Mouse (Mus musculus): ENCODE measurements around the gene Gm20388. TPM values are rescaled to one million over a fixed set of nuclear protein-coding genes. Genes with fewer than 3 reads are reported as not detected.

Gm20388 gene
- polyA plus RNA-seq, 1 experiment from 2014 or later = not detected

DNA sequence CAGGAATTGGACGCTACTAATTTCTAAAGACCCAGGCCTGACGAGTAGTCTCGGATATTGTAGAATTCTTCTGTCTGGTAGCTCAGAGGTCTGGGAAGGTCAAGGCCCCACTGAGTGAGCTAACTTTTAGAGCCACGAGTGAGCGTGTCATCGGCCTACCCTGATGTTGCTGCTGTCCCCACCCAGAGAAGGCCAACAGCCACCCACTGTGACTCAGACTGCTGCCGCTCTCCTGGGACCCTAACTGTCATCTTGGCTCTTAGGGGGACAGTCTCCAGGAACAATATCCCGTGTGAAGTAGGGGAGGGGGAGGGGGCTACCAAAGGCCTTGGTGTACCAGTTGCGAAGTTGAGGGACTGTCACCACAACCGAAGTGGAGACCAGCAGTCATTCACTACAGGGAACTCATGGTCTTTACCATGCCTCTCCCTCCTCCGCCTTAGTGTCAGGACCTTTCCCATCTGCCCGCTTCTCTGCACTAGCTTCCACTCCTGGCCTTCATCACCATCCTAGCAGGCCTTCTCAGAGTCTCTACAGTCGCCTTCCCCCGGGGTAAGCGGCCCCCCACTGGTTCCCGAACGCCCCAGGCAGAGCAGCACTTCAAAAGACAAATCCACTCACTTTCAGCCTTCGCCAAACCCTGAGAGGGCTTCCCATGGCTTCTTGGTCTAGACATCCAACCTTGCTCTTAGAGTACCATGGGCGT, 2036.6 kb downstream of the Gm20388 start:
- H3K27ac ChIP-seq (replicated peaks) = peak overlapping the region; percentile 90
- no peak for ATAC-seq (ENCODE audit: extremely low read depth, insufficient number of reproducible peaks, low FRiP score, low TSS enrichment)
- WGBS = 32% methylated on average over 19 of the region's 19 CpGs
- peaks cover 40% of the 10 kb centered on the region for H3K4me1 ChIP-seq
- peak overlapping the region; percentile 79 for H3K4me2 ChIP-seq
- peak overlapping the region; percentile 50 for H3K4me3 ChIP-seq
- H3K27me3 ChIP-seq (replicated peaks) = no peaks in the 10 kb centered on the region
- peak overlapping the region; percentile 84 for H3K9ac ChIP-seq
- no peaks in the 10 kb centered on the region for H3K36me3 ChIP-seq
- no peaks in the 10 kb centered on the region for H3K9me3 ChIP-seq

DNA sequence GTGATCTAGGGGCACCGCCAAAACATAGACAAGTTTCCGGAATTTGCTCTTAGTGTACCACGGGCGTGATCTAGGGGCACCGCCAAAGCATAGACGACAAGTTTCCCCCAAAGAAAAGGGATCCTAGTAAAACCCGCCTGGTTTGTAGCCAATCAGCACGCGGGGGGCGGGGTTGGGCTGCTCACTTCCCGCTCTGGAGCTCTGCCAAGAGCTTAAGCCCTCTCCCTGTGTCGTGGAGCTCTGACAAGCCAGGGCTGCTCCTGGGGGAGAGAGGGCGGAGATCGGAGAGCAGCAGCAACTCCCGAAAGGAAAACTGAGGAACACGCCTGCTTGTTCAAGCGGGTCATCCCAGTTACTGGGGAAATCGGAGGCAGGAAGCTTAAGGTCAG, 2037.1 kb downstream of the Gm20388 start:
- Histone ChIP-seq H3K36me3 (peaks cover 5% of the 10 kb centered on the region; the same call in 1 of the 2 replicates), H3K9me3 (no peaks in the 10 kb centered on the region), H3K9ac (peak overlapping the region; percentile 84), H3K4me1 (peaks cover 45% of the 10 kb centered on the region), H3K27me3 (replicated peaks) (no peaks in the 10 kb centered on the region), H3K27ac (replicated peaks) (peak overlapping the region; percentile 90), H3K4me3 (peak overlapping the region; percentile 50), H3K4me2 (peak overlapping the region; percentile 79)
- no peak; the same call in 1 of the 2 replicates for ATAC-seq (ENCODE audit: extremely low read depth, insufficient number of reproducible peaks, low FRiP score, low TSS enrichment)
- 1% methylated on average over 18 of the region's 18 CpGs for WGBS

DNA sequence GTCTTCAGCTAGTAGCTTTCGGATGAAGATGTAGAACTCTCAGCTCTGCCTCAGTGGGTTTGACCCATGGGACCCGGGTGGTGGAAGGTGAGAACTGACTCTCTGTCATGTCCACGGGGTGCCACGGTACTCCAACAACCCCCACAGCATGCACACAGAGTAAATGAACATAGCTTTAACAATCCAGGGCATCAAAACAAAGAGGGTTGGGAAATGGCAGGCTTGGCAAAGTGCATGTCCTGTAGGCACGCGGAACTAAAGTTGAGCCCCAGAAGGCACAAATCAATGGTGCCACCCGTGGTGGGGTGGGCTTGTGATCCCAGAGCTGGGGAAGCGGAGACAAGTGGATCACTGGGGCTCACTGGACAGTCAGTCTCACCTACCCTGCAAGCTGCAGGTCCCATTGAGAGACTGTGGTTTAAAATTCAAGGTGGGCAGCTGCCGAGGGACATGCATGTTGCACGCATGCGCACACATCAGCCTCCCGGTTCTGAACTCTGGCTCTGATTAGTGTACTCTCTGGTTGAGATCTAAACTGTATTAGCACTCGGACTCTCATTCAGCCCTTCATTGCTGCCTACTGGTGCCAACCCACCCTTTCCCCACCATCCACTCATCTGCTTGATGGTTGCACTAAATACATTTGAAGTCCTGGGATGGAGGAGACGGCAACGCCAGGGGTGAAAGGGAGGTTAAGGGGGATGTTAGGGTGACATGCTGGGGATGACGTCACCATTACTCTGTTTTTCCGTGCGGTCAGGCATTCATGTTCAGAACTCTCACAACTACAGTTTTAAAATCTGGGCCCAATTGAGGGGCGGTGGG, 2037.9 kb downstream of the Gm20388 start:
- Histone ChIP-seq H3K9me3 (no peaks in the 10 kb centered on the region), H3K4me3 (peak overlapping the region; percentile 50), H3K4me1 (peaks cover 52% of the 10 kb centered on the region), H3K9ac (peak overlapping the region; percentile 84), H3K36me3 (peaks cover 13% of the 10 kb centered on the region), H3K27me3 (replicated peaks) (no peaks in the 10 kb centered on the region), H3K27ac (replicated peaks) (peak overlapping the region; percentile 90), H3K4me2 (peak overlapping the region; percentile 79)
- WGBS = 51% methylated on average over 19 of the region's 19 CpGs
- ATAC-seq (ENCODE audit: extremely low read depth, insufficient number of reproducible peaks, low FRiP score, low TSS enrichment) = no peak

DNA sequence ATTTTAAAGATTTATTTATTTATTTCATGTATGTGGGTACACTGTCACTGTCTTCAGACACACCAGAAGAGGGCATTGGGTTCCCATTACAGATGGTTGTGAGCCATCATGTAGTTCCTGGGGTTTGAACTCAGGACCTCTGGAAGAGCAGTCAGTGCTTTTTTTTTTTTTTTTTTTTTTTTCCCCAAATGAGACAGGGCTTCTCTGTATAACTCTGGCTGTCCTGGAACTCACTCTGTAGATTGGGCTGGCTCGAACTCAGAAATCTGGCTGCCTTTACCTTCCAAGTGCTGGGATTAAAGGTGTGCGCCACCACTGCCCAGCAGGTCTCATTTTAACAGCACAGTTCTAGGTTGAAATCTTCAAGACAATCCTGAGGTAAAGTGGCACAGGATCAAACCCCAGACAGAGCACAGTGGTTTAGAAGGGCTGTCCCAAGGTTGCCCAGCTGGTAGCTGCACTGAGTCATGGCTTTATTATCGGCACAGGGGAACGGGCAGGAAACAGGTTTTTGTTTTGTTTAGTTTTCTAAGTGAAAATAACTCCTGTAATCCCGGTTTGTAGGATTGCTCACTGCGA, 2038.7 kb downstream of the Gm20388 start, which contains the start of gene Banp:
Gene Banp (plus strand): TSS at position 529 of the 579 bp plus-strand sequence.
- Histone ChIP-seq H3K36me3 (peaks cover 21% of the 10 kb centered on the region), H3K4me3 (peak within 1 kb of the TSS; percentile 86), H3K27me3 (replicated peaks) (no peaks in the 10 kb centered on the region), H3K27ac (replicated peaks) (peak within 1 kb of the TSS; percentile 97), H3K4me2 (peak within 1 kb of the TSS; percentile 97), H3K4me1 (peaks cover 59% of the 10 kb centered on the region), H3K9me3 (no peaks in the 10 kb centered on the region), H3K9ac (peak within 1 kb of the TSS; percentile 99)
- 49% methylated on average over 6 of the region's 6 CpGs for WGBS
- no peak for ATAC-seq (ENCODE audit: extremely low read depth, insufficient number of reproducible peaks, low FRiP score, low TSS enrichment)

DNA sequence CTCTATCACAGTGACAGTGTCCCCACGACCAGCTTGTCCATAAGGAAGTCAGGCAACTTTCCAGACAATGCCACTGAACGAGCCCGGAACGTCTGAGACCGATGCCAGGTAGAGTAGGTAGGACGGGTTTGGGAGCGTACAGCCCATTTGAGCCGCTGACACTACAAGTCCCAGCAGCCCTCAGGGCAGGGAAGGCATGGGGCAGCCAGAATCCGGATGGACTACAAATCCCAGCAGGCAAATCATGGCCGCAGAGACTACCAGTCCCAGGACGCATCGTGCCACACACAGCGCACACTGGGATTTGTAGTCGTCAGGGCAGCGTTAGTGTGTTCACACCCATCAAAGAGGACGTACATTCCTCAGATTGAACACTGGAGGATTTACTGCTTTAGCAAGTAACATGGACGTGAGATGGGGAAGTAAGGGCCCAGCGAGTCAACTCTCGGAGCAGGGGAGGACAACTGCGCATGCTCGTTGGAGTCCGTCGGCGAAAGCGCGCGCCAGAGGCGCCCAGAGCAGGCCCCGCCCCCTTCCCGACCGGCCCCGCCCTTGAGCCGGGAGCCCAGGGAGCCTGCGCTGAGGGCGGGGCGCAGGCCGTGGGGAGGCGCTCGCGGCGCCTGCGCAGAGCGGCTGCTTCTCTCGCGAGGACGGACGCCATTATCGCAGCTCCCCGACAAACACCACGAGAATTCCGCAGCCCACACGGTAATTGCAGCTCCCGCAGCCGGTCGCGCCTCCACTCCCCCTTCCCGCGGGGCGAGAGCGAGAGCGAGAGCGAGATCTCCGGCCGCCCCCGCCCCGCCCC, 2039.5 kb downstream of the Gm20388 start:
- H3K4me2 ChIP-seq = peak overlapping the region; percentile 97
- peak overlapping the region; percentile 99 for H3K9ac ChIP-seq
- H3K27ac ChIP-seq (replicated peaks) = peak overlapping the region; percentile 97
- H3K36me3 ChIP-seq = peaks cover 27% of the 10 kb centered on the region
- ATAC-seq (ENCODE audit: extremely low read depth, insufficient number of reproducible peaks, low FRiP score, low TSS enrichment) = peak; percentile 92
- H3K9me3 ChIP-seq = no peaks in the 10 kb centered on the region
- WGBS = under 1% methylated on average over 63 of the region's 66 CpGs
- peak overlapping the region; percentile 86 for H3K4me3 ChIP-seq
- no peaks in the 10 kb centered on the region for H3K27me3 ChIP-seq (replicated peaks)
- peaks cover 65% of the 10 kb centered on the region for H3K4me1 ChIP-seq

DNA sequence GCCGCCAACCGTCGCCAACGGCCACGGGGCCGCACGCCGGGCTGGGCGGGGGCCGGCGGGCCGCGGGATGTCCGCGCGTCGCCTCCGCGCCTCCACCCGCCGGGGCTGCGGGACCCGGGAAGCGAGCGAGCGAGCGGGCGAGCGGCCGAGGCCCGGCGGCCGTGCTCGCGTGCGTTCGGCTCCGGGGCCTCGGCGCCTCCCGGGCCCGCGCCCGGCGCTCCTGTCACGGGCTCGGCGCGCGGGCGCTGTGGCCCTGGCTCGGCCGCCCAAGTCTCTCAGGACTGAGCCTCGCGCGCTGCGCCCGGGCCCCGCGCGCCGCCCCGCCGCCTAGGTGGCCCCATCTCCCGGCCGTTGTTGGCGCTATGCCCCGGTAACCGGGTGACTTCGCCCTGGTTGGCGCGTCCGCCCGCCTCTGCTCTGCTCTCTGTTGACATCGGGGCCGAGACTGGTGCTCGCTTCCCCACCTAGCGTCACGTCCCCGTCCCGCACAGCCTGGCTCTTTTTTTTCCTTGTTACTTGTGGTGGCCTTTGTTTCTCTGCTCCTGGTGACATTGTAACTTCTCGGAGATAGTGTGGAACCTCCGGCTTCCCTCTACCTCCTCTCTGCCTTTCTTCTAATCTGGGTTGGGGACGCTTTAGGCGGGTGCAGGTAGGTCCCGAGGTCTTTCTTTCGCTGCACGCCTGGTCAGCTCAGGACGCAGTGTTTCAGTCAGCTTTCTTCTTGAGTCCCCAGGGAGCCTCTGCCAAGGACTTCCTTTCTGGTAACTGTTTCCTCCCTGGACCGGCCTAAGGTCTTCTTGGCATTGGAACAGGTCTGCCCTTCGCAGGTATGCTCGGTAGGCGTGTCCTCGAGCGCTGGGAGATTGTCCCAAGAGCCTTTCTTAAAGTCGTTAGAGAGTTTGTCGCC, 2040.4 kb downstream of the Gm20388 start:
- under 1% methylated on average over 94 of the region's 97 CpGs for WGBS
- Histone ChIP-seq H3K4me3 (peak overlapping the region; percentile 86), H3K9me3 (no peaks in the 10 kb centered on the region), H3K4me2 (peak overlapping the region; percentile 97), H3K4me1 (peaks cover 73% of the 10 kb centered on the region), H3K36me3 (peaks cover 33% of the 10 kb centered on the region), H3K27ac (replicated peaks) (peak overlapping the region; percentile 97), H3K27me3 (replicated peaks) (no peaks in the 10 kb centered on the region), H3K9ac (peak overlapping the region; percentile 99)
- ATAC-seq (ENCODE audit: extremely low read depth, insufficient number of reproducible peaks, low FRiP score, low TSS enrichment) = no peak; the same call in 1 of the 2 replicates

DNA sequence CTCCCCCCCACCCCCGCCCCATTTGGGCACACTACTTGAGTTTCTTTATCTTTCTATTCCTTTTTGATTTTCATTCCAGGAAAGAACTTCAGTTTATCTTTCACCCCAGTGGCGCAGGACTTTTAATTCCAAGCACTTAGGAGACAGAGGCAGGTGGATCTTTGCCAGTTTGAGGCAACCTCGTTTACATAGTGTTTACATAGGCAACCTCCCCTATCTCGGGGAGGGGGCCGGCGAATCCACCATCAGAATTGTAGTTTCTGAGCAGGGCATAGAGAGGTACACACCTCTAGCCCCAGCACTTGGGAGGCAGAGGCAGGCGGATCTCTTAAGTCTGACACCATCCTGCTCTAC, 2041.0 kb downstream of the Gm20388 start:
- ATAC-seq (ENCODE audit: extremely low read depth, insufficient number of reproducible peaks, low FRiP score, low TSS enrichment) = no peak
- Histone ChIP-seq H3K4me3 (peak overlapping the region; percentile 86), H3K27me3 (replicated peaks) (no peaks in the 10 kb centered on the region), H3K9me3 (no peaks in the 10 kb centered on the region), H3K36me3 (peaks cover 33% of the 10 kb centered on the region), H3K9ac (peak overlapping the region; percentile 99), H3K27ac (replicated peaks) (peak overlapping the region; percentile 97), H3K4me2 (peak overlapping the region; percentile 97), H3K4me1 (peaks cover 79% of the 10 kb centered on the region)
- 22% methylated on average over 7 of the region's 7 CpGs for WGBS

DNA sequence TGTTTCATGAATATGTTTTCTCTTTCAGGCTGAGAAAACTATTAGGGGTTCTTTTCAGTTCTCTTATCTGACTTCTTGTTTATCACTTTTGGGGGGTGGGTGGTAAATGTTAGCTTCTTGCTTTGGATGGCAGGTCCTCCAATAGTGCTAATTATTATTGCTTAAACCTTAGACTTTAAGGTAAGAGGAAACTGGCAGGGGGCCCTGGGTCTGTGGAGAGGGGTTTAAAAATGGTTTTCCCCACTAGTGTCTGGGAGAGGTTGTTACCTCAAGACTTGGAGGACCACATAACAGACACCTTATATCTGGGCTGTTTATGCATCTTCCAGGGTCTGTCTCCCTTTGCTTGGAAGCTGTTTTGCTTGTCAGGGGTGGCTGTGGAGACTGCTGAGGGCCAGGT, 2041.5 kb downstream of the Gm20388 start:
- Histone ChIP-seq H3K27ac (replicated peaks) (no peak overlapping the region), H3K9ac (peak overlapping the region; percentile 99)

DNA sequence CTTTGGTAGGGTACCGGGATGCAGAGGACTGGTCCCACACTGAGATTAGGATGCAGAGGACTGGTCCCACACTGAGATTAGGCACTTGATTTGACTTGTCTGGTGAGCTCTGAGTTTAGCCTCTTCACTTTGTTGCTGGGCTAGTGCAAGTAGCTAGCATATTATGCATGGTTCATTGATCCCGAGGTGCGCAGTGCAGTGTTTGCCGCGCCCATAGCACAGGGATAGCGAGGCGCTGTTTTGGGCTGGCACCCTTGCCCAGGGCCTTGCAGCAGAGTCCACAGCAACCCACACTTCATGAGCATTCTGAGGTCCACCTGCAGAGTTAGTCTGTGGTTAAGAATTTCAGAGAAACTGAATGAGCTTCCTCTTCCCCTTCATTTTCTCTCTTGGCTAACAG, 2042.2 kb downstream of the Gm20388 start:
- Histone ChIP-seq H3K9me3 (no peaks in the 10 kb centered on the region), H3K27me3 (replicated peaks) (no peaks in the 10 kb centered on the region), H3K4me1 (peaks cover 81% of the 10 kb centered on the region), H3K4me3 (peak overlapping the region; percentile 86; the same call in 1 of the 2 replicates), H3K4me2 (peak overlapping the region; percentile 97), H3K36me3 (peaks cover 33% of the 10 kb centered on the region), H3K9ac (peak overlapping the region; percentile 99; the same call in 1 of the 2 replicates), H3K27ac (replicated peaks) (no peak overlapping the region)
- WGBS = 90% methylated on average over 7 of the region's 7 CpGs
- no peak for ATAC-seq (ENCODE audit: extremely low read depth, insufficient number of reproducible peaks, low FRiP score, low TSS enrichment)

More for the DNA sequence above, 2041.5 kb downstream of the Gm20388 start:
- Histone ChIP-seq H3K4me2 (peak overlapping the region; percentile 97), H3K9me3 (no peaks in the 10 kb centered on the region), H3K36me3 (peaks cover 33% of the 10 kb centered on the region), H3K4me1 (peaks cover 79% of the 10 kb centered on the region), H3K27me3 (replicated peaks) (no peaks in the 10 kb centered on the region), H3K4me3 (peak overlapping the region; percentile 86)
- ATAC-seq (ENCODE audit: extremely low read depth, insufficient number of reproducible peaks, low FRiP score, low TSS enrichment) = no peak

Data from heart, embryonic 13.5 days (tissue).